Mouse (Mus musculus): ENCODE results near the gene Nup155. TPM values are rescaled to one million over a fixed set of nuclear protein-coding genes. Genes with fewer than 3 reads are reported as not detected.

The Nup155 gene
- total RNA-seq, 4 experiments from 2014 or later: 9.5 to 11.4 (median 10.4) TPM

- no peak for DNase-seq (ENCODE audit: low spot score)
Measured at GRCm38 (mm10) chr15:8190435-8190834, 81.4 kb downstream of the Nup155 start.

- DNase-seq (ENCODE audit: low spot score): no peak
Measured at GRCm38 (mm10) chr15:8200317-8200716, 91.2 kb downstream of the Nup155 start.

GRCm38 (mm10) chr15:8208362-8208761, 99.3 kb downstream of the Nup155 start:
- DNase-seq (ENCODE audit: low spot score): no peak

Other genes with a start within 250 kb of the Nup155 start
- 10 to 100 TPM; 18.8 to 22.6 (median 21.3) TPM for gene Wdr70, start 10.1 kb upstream of the Nup155 start, total RNA-seq (2022)
- gene Cplane1, start 59.8 kb downstream of the Nup155 start, total RNA-seq (2022): 1 to 10 TPM; 4.0 to 4.8 (median 4.4) TPM

Measured in heart, adult 8-10 months (tissue).